In the genomic region with DNA sequence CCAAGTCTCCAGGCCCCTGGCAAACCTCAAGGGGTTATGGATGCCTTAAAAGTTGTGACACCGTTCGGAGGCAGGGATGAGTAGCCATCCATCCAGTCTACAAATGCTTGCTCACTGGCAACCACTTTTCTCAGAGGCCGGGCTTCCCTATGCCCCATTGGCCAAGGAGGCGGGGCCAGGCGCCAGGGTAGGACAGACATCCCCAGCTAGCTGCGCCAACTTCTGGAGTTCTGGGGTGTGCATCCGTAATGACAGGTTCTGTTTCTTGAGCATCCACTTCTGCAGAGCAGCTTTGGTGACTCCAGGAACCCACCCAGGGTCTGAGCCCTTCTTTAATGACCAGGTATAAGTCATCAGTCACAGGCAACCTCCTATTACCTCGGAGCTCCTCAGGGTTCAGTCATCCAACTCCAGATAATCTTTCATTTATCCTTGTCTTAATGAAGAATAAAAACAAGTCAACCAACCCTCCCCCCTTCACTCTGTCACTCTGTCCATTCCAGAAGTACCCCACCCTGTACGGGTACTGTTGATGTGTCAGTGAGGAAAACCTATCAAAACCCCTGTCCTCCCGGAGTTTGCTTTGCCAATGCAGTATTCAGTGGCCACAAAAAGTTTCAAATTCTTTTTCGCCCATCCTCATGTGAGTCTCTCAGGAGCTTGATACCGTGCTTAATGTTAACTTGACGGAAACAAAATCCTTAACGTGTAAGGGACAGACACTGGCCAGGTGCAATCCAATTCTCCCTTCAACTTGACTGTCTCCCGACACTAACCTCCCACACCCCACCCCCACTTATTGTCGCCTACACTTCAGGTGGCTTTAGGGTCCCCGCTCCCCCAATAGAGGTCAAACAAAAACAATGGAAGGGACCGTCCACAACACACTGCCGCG, we compare ENCODE assay signal across 8 mouse cellular contexts. TPM values are rescaled to one million over a fixed set of nuclear protein-coding genes. Genes with fewer than 3 reads are reported as not detected.
DNase-seq lines count a peak whose midpoint lies in the region; ATAC-seq and TF ChIP-seq lines count a peak whose summit lies in the region.

No protein-coding gene starts in this region.

- 0 out of 2 replicates have a peak overlapping the region, but pooled peaks have one; percentile 32 for H3K27ac ChIP-seq in left cerebral cortex, adult 2 months
- peak overlapping the region; percentile 90 for H3K27ac ChIP-seq in heart, embryonic 12.5 days (ENCODE audit: poor library complexity, severe bottlenecking)
- H3K27ac ChIP-seq in kidney, embryonic 15.5 days: 0 out of 2 replicates have a peak overlapping the region, but pooled peaks have one; percentile 32

- peak overlapping the region; percentile 92 for H3K9ac ChIP-seq in heart, embryonic 12.5 days
- peak overlapping the region; percentile 55 for H3K9ac ChIP-seq in kidney, embryonic 15.5 days

- no peaks in the 10 kb centered on the region for H3K9me3 ChIP-seq in heart, embryonic 12.5 days (replicated peaks)
- no peaks in the 10 kb centered on the region for H3K9me3 ChIP-seq in kidney, embryonic 15.5 days (replicated peaks)

- intact Hi-C loops in left cerebral cortex, adult 2 months (cut with DNase I): no loop called here
- intact Hi-C loops in left cerebral cortex, postnatal 36 days (cut with DNase I): no loop called here

- no peak for TF ChIP-seq CTCF in left cerebral cortex, adult 2 months (IDR thresholded peaks at IDR 0.05)

- 13% methylated on average over 20 of the region's 20 CpGs for WGBS in heart, embryonic 12.5 days
- 12% methylated on average over 20 of the region's 20 CpGs for WGBS in kidney, embryonic 15.5 days

- ATAC-seq in heart, embryonic 12.5 days (ENCODE audit: insufficient number of reproducible peaks, low FRiP score): no peak
- no peak; the same call in 1 of the 2 replicates for ATAC-seq in kidney, embryonic 15.5 days (replicated peaks; ENCODE audit: low FRiP score)

- peaks cover 31% of the 10 kb centered on the region for H3K4me1 ChIP-seq in heart, embryonic 12.5 days (replicated peaks)
- H3K4me1 ChIP-seq in kidney, embryonic 15.5 days: peaks cover 41% of the 10 kb centered on the region

- peak in 1 of 2 experiments; percentile 21 for DNase-seq in left cerebral cortex, adult 2 months (ENCODE audit: extremely low spot score in 1 of 2, low spot score in 2 of 2)
- no peak for DNase-seq in left cerebral cortex, postnatal 36 days (ENCODE audit: low spot score in 2 of 2)
- DNase-seq in cerebellum, postnatal 36 days: peak; percentile 31 to 40
- peak; percentile 59 to 74 for DNase-seq in lung, postnatal 4 days
- DNase-seq in c-Kit-positive CD71-positive TER-119-positive erythroid progenitor cells, embryonic 14.5 days (ENCODE audit: low spot score): no peak
- DNase-seq in frontal cortex, postnatal 25 days (ENCODE audit: low spot score in 2 of 2): no peak

- H3K4me2 ChIP-seq in heart, embryonic 12.5 days: peak overlapping the region; percentile 67
- peak overlapping the region; percentile 94 for H3K4me2 ChIP-seq in kidney, embryonic 15.5 days

- H3K4me3 ChIP-seq in left cerebral cortex, adult 2 months: peak overlapping the region; percentile 66
- peak overlapping the region; percentile 76 for H3K4me3 ChIP-seq in heart, embryonic 12.5 days
- peak overlapping the region; percentile 68 for H3K4me3 ChIP-seq in kidney, embryonic 15.5 days (replicated peaks)

- 0 out of 2 replicates have a peak, but pooled peaks cover 2% of the 10 kb centered on the region for H3K27me3 ChIP-seq in heart, embryonic 12.5 days (replicated peaks)
- peaks cover 37% of the 10 kb centered on the region for H3K27me3 ChIP-seq in kidney, embryonic 15.5 days

- H3K36me3 ChIP-seq in heart, embryonic 12.5 days: no peaks in the 10 kb centered on the region
- H3K36me3 ChIP-seq in kidney, embryonic 15.5 days: no peaks in the 10 kb centered on the region

RNA-seq across cellular contexts. Expression of gene Fam189a2, which starts 1.0 kb away (rescaled TPM):
- total RNA-seq in left cerebral cortex, adult 2 months (2021): 10 to 100 TPM in 1 of 2 experiments, 1 to 10 TPM in 1; 9.7 to 10.4 TPM
- 10 to 100 TPM; 10.4 to 10.5 TPM for total RNA-seq in left cerebral cortex, postnatal 36 days (2021)
- 4.6 and 4.8 TPM in 2 replicates for polyA plus RNA-seq in heart, embryonic 12.5 days (2016; fragmentation: Nextera tagmentation; extraction: Ambion mirVana)
- 1.5 and 1.6 TPM in 2 replicates for polyA plus RNA-seq in kidney, embryonic 15.5 days (2015; fragmentation: Nextera tagmentation; extraction: Ambion mirVana)

Comparison
In these comparisons a context has a peak if more than half of its experiments do, and no peak if none do; other contexts are left out.
1. DNase-seq: peak in cerebellum, postnatal 36 days (2 of 2) and lung, postnatal 4 days (2 of 2); none in left cerebral cortex, postnatal 36 days (0 of 2), c-Kit-positive CD71-positive TER-119-positive erythroid progenitor cells, embryonic 14.5 days (single experiment) and frontal cortex, postnatal 25 days (0 of 2).
2. H3K27ac ChIP-seq: peak in every context shown above with its lines; median percentile 90 in heart, embryonic 12.5 days; 32 in left cerebral cortex, adult 2 months; 32 in kidney, embryonic 15.5 days.
3. Peak in every context shown above with its lines, with median percentiles within 50 percentile points of each other: H3K4me3 ChIP-seq.